Mouse (Mus musculus): ENCODE measurements at regions not wholly inside any gene's neighbourhood (a gene's known extent, or its start where the extent isn't known, plus 50 kb on each side); places are given as distances from the start of the nearest gene placed in this dataset.

DNA sequence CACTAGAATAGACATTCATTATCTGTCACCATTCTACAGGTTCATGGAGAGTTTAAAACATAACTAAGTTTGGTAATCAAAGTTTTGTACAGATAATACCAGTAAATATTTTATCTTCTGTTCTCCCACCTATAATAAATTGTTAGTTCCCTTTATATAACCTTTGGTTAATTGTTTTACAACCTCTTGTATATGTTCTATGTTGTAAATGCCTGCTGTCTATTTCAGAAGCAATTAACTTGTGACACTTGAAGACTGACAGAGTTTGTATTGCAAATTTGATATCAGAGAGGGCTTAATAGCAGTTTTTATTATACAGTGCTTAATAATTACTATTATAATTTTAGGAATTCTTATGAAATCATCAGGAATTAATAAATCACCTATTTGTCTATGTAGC is 118.5 kb downstream of the Impad1 start:
- TF ChIP-seq CTCF (IDR thresholded peaks at IDR 0.05) (no peak), EP300 (IDR thresholded peaks at IDR 0.05; ENCODE audit: insufficient read depth, low read depth, low read length) (no peak), POLR2A (IDR thresholded peaks at IDR 0.05; ENCODE audit: insufficient read depth, low read depth, low read length) (no peak)

Measured in heart, adult 2 months (tissue).